Mouse (Mus musculus): ENCODE data around the gene Slc22a4. TPM values are rescaled to one million over a fixed set of nuclear protein-coding genes. Genes with fewer than 3 reads are reported as not detected.
A peak's percentile ranks its signal among the peaks of the same experiment; 100 is the strongest.
"Not testable (repeated sequence)": the region's sequence is repeated elsewhere in the genome, so short reads cannot be mapped to it uniquely, and the experiment has no call there.

Slc22a4 gene
- total and polyA plus RNA-seq, 3 experiments: 5.1 to 5.6 (median 5.5) TPM

DNA sequence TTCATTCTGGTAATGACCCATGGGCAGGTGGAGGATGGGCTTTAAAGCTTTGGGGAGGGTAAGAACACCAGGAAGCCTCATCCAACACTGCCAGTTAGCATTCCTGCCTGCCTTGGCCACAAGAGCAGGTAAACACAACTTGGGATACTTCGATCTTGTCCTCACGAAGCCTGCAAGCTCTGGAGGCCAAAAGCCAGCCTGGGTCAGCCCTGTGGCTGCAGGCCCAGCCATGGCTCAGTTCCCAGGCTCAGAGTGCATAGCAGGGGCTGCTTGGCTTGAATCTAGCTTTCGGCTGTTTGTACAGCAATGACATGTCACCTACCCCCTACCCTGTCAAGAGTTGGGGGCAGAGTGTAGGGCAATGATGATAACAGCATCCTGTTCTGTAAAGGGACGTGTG, 21.0 kb downstream of the Slc22a4 start:
- 37% methylated on average over 4 of the region's 4 CpGs for WGBS
- Histone ChIP-seq H3K27me3 (ENCODE audit: control insufficient read depth, insufficient read depth, low read length) (no peaks in the 10 kb centered on the region), H3K79me2 (replicated peaks; ENCODE audit: control insufficient read depth, insufficient read depth, low read length) (no peaks in the 10 kb centered on the region), H3K36me3 (ENCODE audit: control insufficient read depth, insufficient read depth, low read length) (no peaks in the 10 kb centered on the region), H3K4me1 (ENCODE audit: control insufficient read depth, insufficient read depth, low read length) (peaks cover 6% of the 10 kb centered on the region; the same call in 1 of the 2 replicates), H3K9ac (ENCODE audit: low read depth, low read length) (no peak overlapping the region), H3K27ac (no peak overlapping the region; the same call in 1 of the 2 replicates), H3K4me3 (no peak overlapping the region)
- intact Hi-C loops (cut with DNase I): no loop called here
- peak; percentile 74 to 81 for DNase-seq
- peak; percentile 62; the same call in 1 of the 2 replicates for TF ChIP-seq EP300 (IDR thresholded peaks at IDR 0.05; ENCODE audit: insufficient read depth, low read depth, low read length)
- TF ChIP-seq CTCF (IDR thresholded peaks at IDR 0.05): no peak

DNA sequence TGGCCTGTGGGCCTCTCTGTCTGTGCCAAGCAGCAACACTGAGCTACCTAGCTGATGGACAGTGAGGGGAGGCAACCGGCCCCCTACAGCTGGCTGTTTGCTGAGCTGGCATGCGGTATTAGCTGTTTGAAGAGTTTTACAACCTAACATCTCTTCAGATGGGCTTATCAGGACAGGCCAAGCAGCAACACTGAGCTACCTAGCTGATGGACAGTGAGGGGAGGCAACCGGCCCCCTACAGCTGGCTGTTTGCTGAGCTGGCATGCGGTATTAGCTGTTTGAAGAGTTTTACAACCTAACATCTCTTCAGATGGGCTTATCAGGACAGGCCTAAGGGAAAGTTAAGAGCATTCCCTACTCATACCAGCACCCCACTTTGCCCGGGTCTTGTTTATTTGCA, 21.5 kb downstream of the Slc22a4 start:
- H3K27me3 ChIP-seq (ENCODE audit: control insufficient read depth, insufficient read depth, low read length); DNase-seq; H3K9ac ChIP-seq (ENCODE audit: low read depth, low read length); H3K4me3 ChIP-seq; H3K36me3 ChIP-seq (ENCODE audit: control insufficient read depth, insufficient read depth, low read length); H3K27ac ChIP-seq; intact Hi-C loops (cut with DNase I); H3K79me2 ChIP-seq (replicated peaks; ENCODE audit: control insufficient read depth, insufficient read depth, low read length); H3K4me1 ChIP-seq (ENCODE audit: control insufficient read depth, insufficient read depth, low read length): not testable (repeated sequence)
- 74% methylated on average over 5 of the region's 5 CpGs for WGBS

DNA sequence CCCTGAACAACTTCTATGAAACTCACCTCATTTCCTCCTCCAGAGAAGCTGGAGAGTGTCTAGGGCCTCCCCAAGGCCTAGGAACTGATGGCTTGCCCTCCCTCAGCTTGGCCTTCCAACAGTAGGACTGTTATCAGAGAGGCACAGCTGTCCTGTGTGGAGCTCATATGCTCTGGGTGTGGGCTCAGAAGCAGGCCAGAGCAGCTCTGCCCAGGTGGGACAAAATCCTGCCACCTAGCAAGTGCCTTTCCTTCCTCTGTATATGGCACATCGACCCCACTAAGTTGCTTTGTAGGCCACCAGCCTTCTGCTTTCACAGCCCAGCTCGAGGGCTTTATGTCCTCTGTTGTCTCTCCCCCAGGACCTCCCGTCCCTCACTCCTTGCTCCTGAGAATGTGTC, 23.2 kb downstream of the Slc22a4 start:
- 93% methylated on average over 3 of the region's 3 CpGs for WGBS
- Histone ChIP-seq H3K4me1 (ENCODE audit: control insufficient read depth, insufficient read depth, low read length) (peaks cover 6% of the 10 kb centered on the region; the same call in 1 of the 2 replicates), H3K36me3 (ENCODE audit: control insufficient read depth, insufficient read depth, low read length) (no peaks in the 10 kb centered on the region), H3K9ac (ENCODE audit: low read depth, low read length) (no peak overlapping the region), H3K27ac (no peak overlapping the region), H3K4me3 (no peak overlapping the region), H3K27me3 (ENCODE audit: control insufficient read depth, insufficient read depth, low read length) (no peaks in the 10 kb centered on the region), H3K79me2 (replicated peaks; ENCODE audit: control insufficient read depth, insufficient read depth, low read length) (no peaks in the 10 kb centered on the region)
- intact Hi-C loops (cut with DNase I): no loop called here
- TF ChIP-seq CTCF (IDR thresholded peaks at IDR 0.05) (no peak), EP300 (IDR thresholded peaks at IDR 0.05; ENCODE audit: insufficient read depth, low read depth, low read length) (no peak), POLR2A (IDR thresholded peaks at IDR 0.05; ENCODE audit: insufficient read depth, low read depth, low read length) (no peak)
- DNase-seq: no peak

DNA sequence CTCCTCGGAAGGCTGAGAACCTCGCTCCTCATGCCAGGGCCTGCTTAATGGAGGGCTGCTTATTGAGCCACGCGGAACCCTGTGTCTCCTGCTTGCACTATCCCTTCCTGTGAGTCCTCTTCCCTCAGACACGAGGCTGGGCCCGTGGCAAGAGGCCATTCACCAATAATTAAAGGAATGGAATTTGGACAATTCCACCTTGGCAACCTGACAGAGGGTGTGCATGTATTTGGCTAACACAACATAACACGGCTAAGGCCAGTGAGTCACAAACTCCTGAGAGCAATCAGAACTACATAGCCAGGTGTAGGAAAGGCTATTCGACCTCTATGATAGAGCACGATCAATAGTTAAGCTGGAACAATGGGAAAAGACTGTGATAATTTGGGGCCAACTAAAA, 23.7 kb downstream of the Slc22a4 start:
- Histone ChIP-seq H3K4me3 (no peak overlapping the region), H3K27ac (no peak overlapping the region), H3K36me3 (ENCODE audit: control insufficient read depth, insufficient read depth, low read length) (no peaks in the 10 kb centered on the region), H3K27me3 (ENCODE audit: control insufficient read depth, insufficient read depth, low read length) (no peaks in the 10 kb centered on the region), H3K79me2 (replicated peaks; ENCODE audit: control insufficient read depth, insufficient read depth, low read length) (no peaks in the 10 kb centered on the region), H3K4me1 (ENCODE audit: control insufficient read depth, insufficient read depth, low read length) (peaks cover 6% of the 10 kb centered on the region; the same call in 1 of the 2 replicates), H3K9ac (ENCODE audit: low read depth, low read length) (no peak overlapping the region)
- DNase-seq: peak in 1 of 2 experiments; percentile 51
- 50% methylated on average over 9 of the region's 9 CpGs for WGBS
- intact Hi-C loops (cut with DNase I): no loop called here
- TF ChIP-seq EP300 (IDR thresholded peaks at IDR 0.05; ENCODE audit: insufficient read depth, low read depth, low read length) (no peak), CTCF (IDR thresholded peaks at IDR 0.05) (no peak), POLR2A (IDR thresholded peaks at IDR 0.05; ENCODE audit: insufficient read depth, low read depth, low read length) (no peak)

DNA sequence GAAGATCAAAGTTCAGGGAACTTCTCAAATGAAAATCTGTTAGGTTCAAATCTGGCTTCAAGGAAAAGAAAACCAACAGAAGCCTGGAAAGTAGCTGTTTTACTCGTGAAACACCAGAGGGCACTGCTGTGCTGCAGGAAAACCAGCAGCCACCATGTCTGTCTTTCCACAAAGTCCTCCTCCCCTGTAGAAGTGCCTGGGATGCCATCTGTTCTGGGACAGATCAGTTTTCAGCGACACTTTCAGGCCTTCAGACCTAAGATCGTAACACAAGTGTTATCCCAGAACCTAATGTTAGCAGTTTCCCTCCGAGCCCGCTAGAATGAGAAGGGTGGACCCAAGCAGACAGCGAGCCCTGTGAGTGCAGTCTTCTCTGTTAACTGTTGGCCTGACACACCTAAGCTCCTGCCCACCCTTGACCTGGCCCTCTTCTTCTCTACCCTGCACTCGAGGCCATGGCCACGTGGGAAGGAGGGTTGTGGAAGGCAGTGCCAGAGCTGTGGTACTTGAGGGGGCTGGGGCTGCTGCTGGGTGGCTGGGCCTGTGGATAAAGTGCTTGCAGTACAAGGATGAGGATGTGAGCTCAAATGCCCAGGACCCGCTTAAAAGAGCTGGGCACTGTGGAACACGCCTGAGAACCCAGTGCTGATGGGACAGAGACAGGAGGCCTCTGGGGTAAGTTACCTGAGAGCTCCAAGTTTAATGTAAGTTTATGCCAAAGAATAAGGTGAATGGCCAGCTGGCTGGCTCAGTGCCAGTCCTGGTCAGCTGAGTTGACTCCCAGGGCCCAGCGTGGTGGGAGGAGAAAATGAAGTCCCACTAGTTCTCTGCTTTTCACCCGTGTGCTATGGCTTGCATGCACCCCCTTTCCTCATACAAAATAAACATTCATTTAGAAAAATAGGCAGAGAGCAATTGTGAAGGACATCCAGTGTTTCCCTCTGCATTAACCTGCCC, 24.9 kb downstream of the Slc22a4 start:
- WGBS: 39% methylated on average over 12 of the region's 12 CpGs
- H3K27me3 ChIP-seq (ENCODE audit: control insufficient read depth, insufficient read depth, low read length); H3K4me1 ChIP-seq (ENCODE audit: control insufficient read depth, insufficient read depth, low read length); H3K79me2 ChIP-seq (replicated peaks; ENCODE audit: control insufficient read depth, insufficient read depth, low read length); H3K36me3 ChIP-seq (ENCODE audit: control insufficient read depth, insufficient read depth, low read length); H3K4me3 ChIP-seq; H3K27ac ChIP-seq; H3K9ac ChIP-seq (ENCODE audit: low read depth, low read length): not testable (repeated sequence)
- DNase-seq: peak; percentile 50 to 59
- intact Hi-C loops (cut with DNase I): loop anchor here (1.0 to 2.0 kb wide), 5 partner anchors 26 to 253 kb away; partner anchors contain the start of gene Slc22a4
- peak; percentile 76 for TF ChIP-seq CTCF (IDR thresholded peaks at IDR 0.05)
- peak; percentile 84 for TF ChIP-seq EP300 (IDR thresholded peaks at IDR 0.05; ENCODE audit: insufficient read depth, low read depth, low read length)

DNA sequence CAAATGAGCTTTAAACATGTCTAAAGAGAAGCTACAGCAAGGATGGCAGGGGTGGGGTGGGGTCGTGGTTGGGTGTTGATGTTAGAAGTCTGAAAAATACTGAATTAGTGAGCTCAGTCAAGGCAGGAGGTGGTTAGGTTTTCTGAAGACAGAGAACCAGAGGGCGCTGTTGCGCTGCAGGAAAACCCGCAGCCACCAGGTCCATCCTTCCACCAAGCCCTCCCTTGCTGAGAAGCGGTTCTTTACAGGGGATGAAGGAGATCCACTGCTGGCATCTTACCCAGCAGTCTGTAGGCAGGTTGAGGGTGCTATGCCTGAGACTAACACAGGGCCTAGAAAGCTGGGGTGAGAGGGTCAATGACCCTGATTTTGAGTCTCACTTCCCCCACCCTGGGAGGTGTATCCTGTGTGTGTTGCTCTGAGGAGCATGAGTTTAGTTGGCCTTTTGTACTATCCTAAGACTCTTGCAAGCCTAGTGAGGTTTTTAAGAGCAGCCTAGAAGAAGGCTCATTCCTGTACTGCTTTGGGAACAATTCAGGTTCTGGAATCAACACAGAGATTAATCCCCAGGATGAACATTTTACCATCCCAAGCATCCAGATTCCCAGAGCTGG, 25.6 kb downstream of the Slc22a4 start:
- no peak overlapping the region for H3K27ac ChIP-seq
- TF ChIP-seq POLR2A (IDR thresholded peaks at IDR 0.05; ENCODE audit: insufficient read depth, low read depth, low read length) (no peak), EP300 (IDR thresholded peaks at IDR 0.05; ENCODE audit: insufficient read depth, low read depth, low read length) (0 out of 2 replicates have a peak, but pooled peaks have one; percentile 26), CTCF (IDR thresholded peaks at IDR 0.05) (peak; percentile 67)
- H3K79me2 ChIP-seq (replicated peaks; ENCODE audit: control insufficient read depth, insufficient read depth, low read length): no peaks in the 10 kb centered on the region
- H3K4me1 ChIP-seq (ENCODE audit: control insufficient read depth, insufficient read depth, low read length): peaks cover 4% of the 10 kb centered on the region; the same call in 1 of the 2 replicates
- no peaks in the 10 kb centered on the region for H3K27me3 ChIP-seq (ENCODE audit: control insufficient read depth, insufficient read depth, low read length)
- intact Hi-C loops (cut with DNase I): loop anchor here (1.0 to 2.0 kb wide), 5 partner anchors 27 to 254 kb away; partner anchors contain the start of gene Slc22a4
- no peak overlapping the region for H3K9ac ChIP-seq (ENCODE audit: low read depth, low read length)
- peak; percentile 58 to 69 for DNase-seq
- no peak overlapping the region for H3K4me3 ChIP-seq
- 7% methylated on average over 5 of the region's 5 CpGs for WGBS
- H3K36me3 ChIP-seq (ENCODE audit: control insufficient read depth, insufficient read depth, low read length): no peaks in the 10 kb centered on the region
